Mouse (Mus musculus): ENCODE measurements around the gene Dtd1.

DNA sequence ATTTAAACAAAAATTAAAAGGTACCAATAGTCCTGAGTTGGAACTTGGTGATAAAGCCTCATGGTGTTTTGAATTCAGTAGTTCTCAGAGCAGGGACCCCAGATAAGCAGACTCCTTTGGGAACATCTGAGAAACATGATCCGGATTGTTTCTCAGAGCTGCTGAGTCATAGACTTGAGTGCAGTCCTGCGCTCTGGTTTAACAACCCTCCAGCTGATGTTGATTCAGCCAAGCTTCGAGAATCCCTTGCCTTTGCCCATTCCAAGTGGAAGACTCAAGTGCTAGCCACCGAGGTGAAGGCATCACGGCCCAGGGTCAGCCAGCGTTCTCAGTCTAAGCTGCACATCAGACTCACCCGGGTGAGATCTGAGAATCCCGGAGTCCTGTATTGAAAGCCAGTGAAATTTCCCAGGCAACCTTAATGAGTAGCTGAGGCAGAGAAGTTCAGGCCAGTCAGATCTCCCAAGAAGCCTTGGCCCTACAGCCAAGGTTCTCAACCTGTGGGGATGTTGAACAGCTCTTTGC lies 175.0 kb downstream of the Dtd1 start:
- TF ChIP-seq POLR2A (IDR thresholded peaks at IDR 0.05; ENCODE audit: insufficient read depth, low read depth, low read length): no peak
- TF ChIP-seq CTCF (IDR thresholded peaks at IDR 0.05; ENCODE audit: insufficient read depth, low read depth, low read length): no peak

All from olfactory bulb, adult 2 months (tissue).